8 mouse cellular contexts compared by ENCODE assay signal in the genomic region with DNA sequence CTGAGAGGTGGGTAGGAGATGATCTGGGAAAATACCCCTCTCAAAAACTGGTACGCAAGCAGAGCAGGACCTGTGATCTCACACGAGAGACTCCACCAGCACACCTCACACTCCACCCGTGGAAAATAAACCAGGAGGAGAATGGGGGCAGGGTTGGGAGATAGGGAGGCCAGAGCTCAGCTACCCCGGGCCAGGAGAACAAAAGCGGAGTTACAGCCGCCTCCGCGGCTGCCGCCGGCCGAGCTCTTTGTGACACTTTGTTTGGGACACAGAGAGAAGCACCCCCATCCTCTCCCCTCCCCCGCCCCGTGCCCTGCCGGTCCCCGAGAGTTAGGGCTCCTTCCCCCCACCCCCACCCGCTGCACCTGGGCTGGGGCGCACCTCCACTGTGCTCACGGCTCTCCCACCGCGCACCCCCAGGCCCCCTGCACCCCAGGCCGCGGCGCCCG. TPM values are rescaled to one million over a fixed set of nuclear protein-coding genes. Genes with fewer than 3 reads are reported as not detected.
DNase-seq lines count a peak whose midpoint lies in the region; ATAC-seq and TF ChIP-seq lines count a peak whose summit lies in the region.

No protein-coding gene starts in this region.

- no peaks in the 10 kb centered on the region for H3K27me3 ChIP-seq in ES-Bruce4 (ENCODE audit: control insufficient read depth, insufficient read depth, low read length, poor library complexity, severe bottlenecking)
- H3K27me3 ChIP-seq in heart, embryonic 16.5 days (ENCODE audit: control insufficient read depth, insufficient read depth, low read length) = no peaks in the 10 kb centered on the region
- H3K27me3 ChIP-seq in liver, embryonic 11.5 days (replicated peaks; ENCODE audit: control insufficient read depth, insufficient read depth, low read length) = 0 out of 2 replicates have a peak, but pooled peaks cover 3% of the 10 kb centered on the region
- no peaks in the 10 kb centered on the region for H3K27me3 ChIP-seq in neural tube, embryonic 14.5 days (ENCODE audit: control insufficient read depth, insufficient read depth, low read length)

- peak; percentile 43; the same call in 1 of the 2 replicates for ATAC-seq in heart, embryonic 16.5 days (replicated peaks; ENCODE audit: extremely low read depth, insufficient read depth, low FRiP score)
- peak; percentile 21; the same call in 1 of the 2 replicates for ATAC-seq in liver, embryonic 11.5 days (replicated peaks; ENCODE audit: low FRiP score)
- peak; percentile 18 for ATAC-seq in neural tube, embryonic 14.5 days (ENCODE audit: low read depth)

- TF ChIP-seq CTCF in ES-Bruce4 (IDR thresholded peaks at IDR 0.05; ENCODE audit: low read depth, low read length) = no peak

- TF ChIP-seq POLR2A in ES-Bruce4 (IDR thresholded peaks at IDR 0.05; ENCODE audit: insufficient read depth, low read length) = no peak

- H3K9me3 ChIP-seq in ES-Bruce4 (replicated peaks; ENCODE audit: control insufficient read depth, insufficient read depth, low read length, poor library complexity, severe bottlenecking) = no peaks in the 10 kb centered on the region
- no peaks in the 10 kb centered on the region for H3K9me3 ChIP-seq in heart, embryonic 16.5 days (replicated peaks; ENCODE audit: control insufficient read depth, low read length)
- H3K9me3 ChIP-seq in liver, embryonic 11.5 days (ENCODE audit: control insufficient read depth, low read length) = no peaks in the 10 kb centered on the region
- no peaks in the 10 kb centered on the region for H3K9me3 ChIP-seq in neural tube, embryonic 14.5 days (ENCODE audit: control insufficient read depth, low read length)

- peak overlapping the region; percentile 97 for H3K4me3 ChIP-seq in ES-Bruce4 (ENCODE audit: low read depth, low read length)
- H3K4me3 ChIP-seq in heart, embryonic 16.5 days (ENCODE audit: low read length) = peak overlapping the region; percentile 70
- H3K4me3 ChIP-seq in liver, embryonic 11.5 days (ENCODE audit: low read depth, low read length) = peak overlapping the region; percentile 83
- peak overlapping the region; percentile 58 for H3K4me3 ChIP-seq in neural tube, embryonic 14.5 days (ENCODE audit: low read depth, low read length)

- peak overlapping the region; percentile 95 for H3K27ac ChIP-seq in ES-Bruce4 (ENCODE audit: insufficient read depth, low read length)
- peak overlapping the region; percentile 99 for H3K27ac ChIP-seq in heart, embryonic 16.5 days (ENCODE audit: low read length)
- H3K27ac ChIP-seq in liver, embryonic 11.5 days (ENCODE audit: low read depth, low read length) = peak overlapping the region; percentile 85
- H3K27ac ChIP-seq in neural tube, embryonic 14.5 days (ENCODE audit: low read depth, low read length) = peak overlapping the region; percentile 96

- H3K4me2 ChIP-seq in heart, embryonic 16.5 days (ENCODE audit: low read depth, low read length) = peak overlapping the region; percentile 74
- peak overlapping the region; percentile 80 for H3K4me2 ChIP-seq in liver, embryonic 11.5 days
- H3K4me2 ChIP-seq in neural tube, embryonic 14.5 days (ENCODE audit: low read depth, low read length) = peak overlapping the region; percentile 64

- TF ChIP-seq EP300 in ES-Bruce4 (IDR thresholded peaks at IDR 0.05; ENCODE audit: insufficient read depth, low read depth, low read length) = no peak

- peak overlapping the region; percentile 98 for H3K9ac ChIP-seq in ES-Bruce4 (ENCODE audit: low read depth, poor library complexity, severe bottlenecking)
- H3K9ac ChIP-seq in heart, embryonic 16.5 days (ENCODE audit: low read length) = peak overlapping the region; percentile 79
- peak overlapping the region; percentile 81 for H3K9ac ChIP-seq in liver, embryonic 11.5 days (ENCODE audit: low read depth, low read length)
- peak overlapping the region; percentile 95 for H3K9ac ChIP-seq in neural tube, embryonic 14.5 days (replicated peaks; ENCODE audit: low read depth, low read length)

- H3K4me1 ChIP-seq in ES-Bruce4 (ENCODE audit: control insufficient read depth, insufficient read depth, low read length) = peaks cover 10% of the 10 kb centered on the region
- peaks cover 45% of the 10 kb centered on the region for H3K4me1 ChIP-seq in heart, embryonic 16.5 days (ENCODE audit: control insufficient read depth, insufficient read depth, low read length)
- H3K4me1 ChIP-seq in liver, embryonic 11.5 days (replicated peaks; ENCODE audit: control insufficient read depth, insufficient read depth, low read length) = peaks cover 46% of the 10 kb centered on the region
- peaks cover 65% of the 10 kb centered on the region for H3K4me1 ChIP-seq in neural tube, embryonic 14.5 days (ENCODE audit: control insufficient read depth, insufficient read depth, low read length)

- H3K36me3 ChIP-seq in ES-Bruce4 (ENCODE audit: control insufficient read depth, insufficient read depth, low read length, poor library complexity, severe bottlenecking) = no peaks in the 10 kb centered on the region
- 0 out of 2 replicates have a peak, but pooled peaks cover 8% of the 10 kb centered on the region for H3K36me3 ChIP-seq in heart, embryonic 16.5 days (ENCODE audit: control insufficient read depth, insufficient read depth)
- H3K36me3 ChIP-seq in liver, embryonic 11.5 days (ENCODE audit: control insufficient read depth, insufficient read depth, low read length) = 0 out of 2 replicates have a peak, but pooled peaks cover 3% of the 10 kb centered on the region
- H3K36me3 ChIP-seq in neural tube, embryonic 14.5 days (ENCODE audit: control insufficient read depth, insufficient read depth, low read length) = no peaks in the 10 kb centered on the region; the same call in 1 of the 2 replicates

- under 1% methylated on average over 21 of the region's 24 CpGs for WGBS in heart, embryonic 16.5 days
- 8% methylated on average over 24 of the region's 24 CpGs for WGBS in liver, embryonic 11.5 days
- WGBS in neural tube, embryonic 14.5 days = 3% methylated on average over 16 of the region's 24 CpGs

- peak; percentile 34 for DNase-seq in 416B (ENCODE audit: low read depth)
- peak; percentile 69 to 72 for DNase-seq in cerebellum, postnatal 14 days
- peak; percentile 59 for DNase-seq in liver, embryonic 11.5 days (ENCODE audit: low spot score)
- DNase-seq in layer of hippocampus, postnatal 25 days (ENCODE audit: extremely low spot score in 1 of 2, low spot score in 1 of 2) = no peak
- DNase-seq in urinary bladder, adult 2 months (ENCODE audit: low spot score) = no peak

RNA-seq across cellular contexts. Expression of gene Tmem253, which starts 1.7 kb away (rescaled TPM):
- 1.3 and 1.9 TPM in 2 replicates for polyA plus RNA-seq in ES-Bruce4 (2011; ENCODE audit: insufficient read depth, insufficient read length, low read depth, missing spikeins)
- 0.67 and 1.3 TPM in 2 replicates for polyA plus RNA-seq in heart, embryonic 16.5 days (2015; fragmentation: Nextera tagmentation; extraction: Ambion mirVana)
- polyA plus RNA-seq in liver, embryonic 11.5 days (2014; fragmentation: Nextera tagmentation; extraction: Ambion mirVana) = 0.85 TPM in 1 of 2 replicates, not detected in the other
- 0.47 and 0.66 TPM in 2 replicates for polyA plus RNA-seq in neural tube, embryonic 14.5 days (2014; fragmentation: Nextera tagmentation; extraction: Ambion mirVana)
- total RNA-seq in layer of hippocampus, postnatal 25 days (2021) = 1 to 10 TPM in 1 of 2 experiments, under 1 TPM in 1; 0.54 to 1.8 TPM
- 1.1 and 1.5 TPM in 2 replicates for polyA plus RNA-seq in urinary bladder, adult 2 months (2012; rRNA removed)

RNA-seq across cellular contexts. Expression of gene Zfp219, which starts 6.7 kb away (rescaled TPM):
- 64.5 and 69.1 TPM in 2 replicates for polyA plus RNA-seq in ES-Bruce4 (2011; ENCODE audit: insufficient read depth, insufficient read length, low read depth, missing spikeins)
- polyA plus RNA-seq in heart, embryonic 16.5 days (2015; fragmentation: Nextera tagmentation; extraction: Ambion mirVana) = 18.7 and 19.7 TPM in 2 replicates
- 19.8 and 21.9 TPM in 2 replicates for polyA plus RNA-seq in liver, embryonic 11.5 days (2014; fragmentation: Nextera tagmentation; extraction: Ambion mirVana)
- 24.1 and 27.4 TPM in 2 replicates for polyA plus RNA-seq in neural tube, embryonic 14.5 days (2014; fragmentation: Nextera tagmentation; extraction: Ambion mirVana)
- total RNA-seq in layer of hippocampus, postnatal 25 days (2021) = 10 to 100 TPM; 36.0 to 39.0 TPM
- 105 and 107 TPM in 2 replicates for polyA plus RNA-seq in urinary bladder, adult 2 months (2012; rRNA removed)

RNA-seq across cellular contexts. Expression of gene Olfr221, which starts 28.5 kb away (rescaled TPM):
- polyA plus RNA-seq in ES-Bruce4 (2011; ENCODE audit: insufficient read depth, insufficient read length, low read depth, missing spikeins) = not detected in 2 replicates
- not detected in 2 replicates for polyA plus RNA-seq in heart, embryonic 16.5 days (2015; fragmentation: Nextera tagmentation; extraction: Ambion mirVana)
- polyA plus RNA-seq in liver, embryonic 11.5 days (2014; fragmentation: Nextera tagmentation; extraction: Ambion mirVana) = not detected in 2 replicates
- polyA plus RNA-seq in neural tube, embryonic 14.5 days (2014; fragmentation: Nextera tagmentation; extraction: Ambion mirVana) = not detected in 2 replicates
- total RNA-seq in layer of hippocampus, postnatal 25 days (2021) = not detected
- polyA plus RNA-seq in urinary bladder, adult 2 months (2012; rRNA removed) = not detected in 2 replicates

RNA-seq across cellular contexts. Expression of gene Arhgef40, which starts 29.3 kb away (rescaled TPM):
- polyA plus RNA-seq in ES-Bruce4 (2011; ENCODE audit: insufficient read depth, insufficient read length, low read depth, missing spikeins) = 20.5 and 24.8 TPM in 2 replicates
- polyA plus RNA-seq in heart, embryonic 16.5 days (2015; fragmentation: Nextera tagmentation; extraction: Ambion mirVana) = 45.8 and 65.1 TPM in 2 replicates
- 50.7 and 61.8 TPM in 2 replicates for polyA plus RNA-seq in liver, embryonic 11.5 days (2014; fragmentation: Nextera tagmentation; extraction: Ambion mirVana)
- polyA plus RNA-seq in neural tube, embryonic 14.5 days (2014; fragmentation: Nextera tagmentation; extraction: Ambion mirVana) = 66.5 and 73.8 TPM in 2 replicates
- 10 to 100 TPM; 27.1 to 40.5 TPM for total RNA-seq in layer of hippocampus, postnatal 25 days (2021)
- polyA plus RNA-seq in urinary bladder, adult 2 months (2012; rRNA removed) = 44.4 and 53.8 TPM in 2 replicates

Comparison
In these comparisons a context has a peak if more than half of its experiments do, and no peak if none do; other contexts are left out.
1. DNase-seq: peak in 416B (single experiment), cerebellum, postnatal 14 days (2 of 2) and liver, embryonic 11.5 days (single experiment); none in layer of hippocampus, postnatal 25 days (0 of 2) and urinary bladder, adult 2 months (single experiment).
2. Peak in every context shown above with its lines, with median percentiles within 50 percentile points of each other: H3K27ac ChIP-seq, H3K4me3 ChIP-seq, H3K9ac ChIP-seq, ATAC-seq and H3K4me2 ChIP-seq.